Mouse (Mus musculus) MEL (cell line): Measurements from ENCODE around the gene Shf. TPM values are rescaled to one million over a fixed set of nuclear protein-coding genes. Genes with fewer than 3 reads are reported as not detected.

ENCODE experiments used
- DNase-seq: peaks from one replicate; pipeline ENCODE4 v3.0.0; 2011; ENCODE audit warnings: low read depth, low spot score
- H3K27ac ChIP-seq: 2 replicates; pipeline ENCODE4 v1.5.1; 2012; ENCODE audit warnings: low read depth, mild to moderate bottlenecking, control low read depth, low read length, moderate library complexity; ENCODE audit not compliant: control insufficient read depth
- H3K27me3 ChIP-seq, 2 experiments: fragments of 150-350 bp in 1 of 2; sonication (generic) in 1 of 2; 2 replicates each; pipeline ENCODE4 v1.6.1; 2012; ENCODE audit warnings: low read length in 2 of 2, mild to moderate bottlenecking in 2 of 2, improper control_type of control experiment in 1 of 2, moderate library complexity in 1 of 2; ENCODE audit not compliant: insufficient read depth in 2 of 2, control insufficient read depth in 1 of 2
- H3K36me3 ChIP-seq, 2 experiments: 2 replicates each; pipeline ENCODE4 v1.6.1; 2012 to 2014; ENCODE audit warnings: low read length in 2 of 2, improper control_type of control experiment in 1 of 2, inconsistent platforms in 1 of 2, mild to moderate bottlenecking in 1 of 2; ENCODE audit not compliant: insufficient read depth in 2 of 2, control insufficient read depth in 1 of 2
- H3K4me1 ChIP-seq, 2 experiments: fragments of 150-350 bp in 1 of 2; sonication (generic) in 1 of 2; 2 replicates each; pipeline ENCODE4 v1.6.1; 2012; ENCODE audit warnings: low read length in 2 of 2, improper control_type of control experiment in 1 of 2, mild to moderate bottlenecking in 1 of 2; ENCODE audit not compliant: insufficient read depth in 2 of 2, control insufficient read depth in 1 of 2
- H3K4me3 ChIP-seq, 2 experiments: fragments of 150-350 bp in 1 of 2; sonication (generic) in 1 of 2; 2 replicates each; pipeline ENCODE4 v1.5.1; 2012; ENCODE audit warnings: low read depth in 2 of 2, low read length in 2 of 2, mild to moderate bottlenecking in 2 of 2, moderate library complexity in 2 of 2, control low read depth in 1 of 2, improper control_type of control experiment in 1 of 2; ENCODE audit not compliant: control insufficient read depth in 1 of 2, insufficient read depth in 1 of 2
- H3K79me2 ChIP-seq: 2 replicates; pipeline ENCODE4 v1.6.1; 2012; ENCODE audit warnings: mild to moderate bottlenecking, low read length, moderate library complexity; ENCODE audit not compliant: control insufficient read depth, poor library complexity, insufficient read depth
- H3K9ac ChIP-seq: 2 replicates; pipeline ENCODE4 v1.6.1; 2012; ENCODE audit warnings: low read depth, mild to moderate bottlenecking, control low read depth, low read length, moderate library complexity; ENCODE audit not compliant: control insufficient read depth, poor library complexity, severe bottlenecking
- H3K9me3 ChIP-seq: fragments of 150-350 bp; sonication (generic); replicated peaks from 2 replicates; pipeline ENCODE4 v1.6.1; 2012; ENCODE audit warnings: mild to moderate bottlenecking, low read length, improper control_type of control experiment, moderate library complexity; ENCODE audit not compliant: insufficient read depth
- BHLHE40 ChIP-seq: IDR thresholded peaks from 2 replicates; pipeline ENCODE4 v1.6.1; 2012; ENCODE audit warnings: low read depth, mild to moderate bottlenecking, inconsistent platforms, low read length, improper control_type of control experiment, borderline replicate concordance
- CHD1 ChIP-seq: IDR thresholded peaks from 2 replicates; pipeline ENCODE4 v1.6.1; 2012; ENCODE audit warnings: low read depth, mild to moderate bottlenecking, inconsistent platforms, low read length, improper control_type of control experiment
- E2F4 ChIP-seq: IDR thresholded peaks from 2 replicates; pipeline ENCODE4 v1.6.1; 2011; ENCODE audit warnings: low read depth, low read length, improper control_type of control experiment, borderline replicate concordance
- ELF1 ChIP-seq: IDR thresholded peaks from 2 replicates; pipeline ENCODE4 v1.6.1; 2014; ENCODE audit warnings: low read depth, mild to moderate bottlenecking, inconsistent platforms, low read length, improper control_type of control experiment, moderate library complexity
- HCFC1 ChIP-seq: IDR thresholded peaks from 2 replicates; pipeline ENCODE4 v1.6.1; 2012; ENCODE audit warnings: low read depth, mild to moderate bottlenecking, inconsistent platforms, low read length, improper control_type of control experiment, moderate library complexity
- JUND ChIP-seq: IDR thresholded peaks from 2 replicates; pipeline ENCODE4 v1.6.1; 2011; ENCODE audit warnings: low read depth, mild to moderate bottlenecking, improper control_type of control experiment, low read length
- MEF2A ChIP-seq: IDR thresholded peaks from 2 replicates; pipeline ENCODE4 v1.6.1; 2014; ENCODE audit warnings: low read depth, mild to moderate bottlenecking, inconsistent platforms, low read length, improper control_type of control experiment; ENCODE audit not compliant: poor library complexity, insufficient replicate concordance, severe bottlenecking; ENCODE audit errors: extremely low read depth
- MYB ChIP-seq: IDR thresholded peaks from 2 replicates; pipeline ENCODE4 v1.6.1; 2011; ENCODE audit warnings: mild to moderate bottlenecking, low read depth, low read length, improper control_type of control experiment
- NELFE ChIP-seq: IDR thresholded peaks from 2 replicates; pipeline ENCODE4 v1.6.1; 2011; ENCODE audit warnings: low read depth, low read length, improper control_type of control experiment
- NRF1 ChIP-seq: IDR thresholded peaks from 2 replicates; pipeline ENCODE4 v1.6.1; 2014; ENCODE audit warnings: low read depth, mild to moderate bottlenecking, inconsistent platforms, low read length, improper control_type of control experiment, moderate library complexity; ENCODE audit not compliant: poor library complexity, insufficient read depth, severe bottlenecking
- POLR2A ChIP-seq, 2 experiments: IDR thresholded peaks; 2 replicates each; pipeline ENCODE4 v1.6.1; 2011 to 2012; ENCODE audit warnings: low read length in 2 of 2, mild to moderate bottlenecking in 2 of 2, control low read depth in 1 of 2, improper control_type of control experiment in 1 of 2, low read depth in 1 of 2, moderate library complexity in 1 of 2; ENCODE audit not compliant: control insufficient read depth in 1 of 2, insufficient read depth in 1 of 2, poor library complexity in 1 of 2
- POLR2AphosphoS5 ChIP-seq: IDR thresholded peaks from 2 replicates; pipeline ENCODE4 v1.6.1; 2012; ENCODE audit warnings: low read depth, borderline replicate concordance, mild to moderate bottlenecking, inconsistent platforms, low read length, moderate library complexity, mixed read lengths
- RAD21 ChIP-seq: IDR thresholded peaks from 2 replicates; pipeline ENCODE4 v1.6.1; 2011; ENCODE audit warnings: mild to moderate bottlenecking, low read depth, low read length, improper control_type of control experiment
- TBP ChIP-seq: IDR thresholded peaks from 2 replicates; pipeline ENCODE4 v1.8.0; 2011; ENCODE audit warnings: low read depth, low read length, improper control_type of control experiment
- USF1 ChIP-seq: IDR thresholded peaks from 2 replicates; pipeline ENCODE4 v1.6.1; 2014; ENCODE audit warnings: low read depth, mild to moderate bottlenecking, inconsistent platforms, low read length, improper control_type of control experiment, moderate library complexity
- ZMIZ1 ChIP-seq: IDR thresholded peaks from 2 replicates; pipeline ENCODE4 v1.6.1; 2012; ENCODE audit warnings: low read depth, mild to moderate bottlenecking, inconsistent platforms, low read length, improper control_type of control experiment, moderate library complexity
- polyA plus RNA-seq, 2 experiments: library from polyadenylated mRNA; stranded (reverse) in 1 of 2; unstranded in 1 of 2; fragments of >175 nt in 1 of 2; fragments of >200 nt in 1 of 2; gene quantifications; 2 replicates each; pipeline versions ENCODE4 v1.2.1 to v1.2.4; 2012; ENCODE audit warnings: low replicate concordance in 2 of 2, low read depth in 1 of 2; ENCODE audit not compliant: insufficient read length in 2 of 2, insufficient read depth in 1 of 2, missing spikeins in 1 of 2
- total RNA-seq: library from RNA; depleted of rRNA; stranded (reverse); fragments of 300-350 nt; gene quantifications from 2 replicates; pipeline ENCODE4 v1.2.3, GENCODE M21; 2012

The Shf gene
- total and polyA plus RNA-seq, 3 experiments = 4.3 to 9.7 TPM; not detected in 1

GRCm38 (mm10) chr2:122351931-122352329 lies 17.0 kb downstream of the Shf start:
- no peaks in the 10 kb centered on the region for H3K9me3 ChIP-seq
- H3K79me2 ChIP-seq = peaks cover 1% of the 10 kb centered on the region; the same call in 1 of the 2 replicates
- H3K4me3 ChIP-seq = no peak overlapping the region
- no peaks in the 10 kb centered on the region for H3K27me3 ChIP-seq
- no peak overlapping the region for H3K9ac ChIP-seq
- H3K36me3 ChIP-seq = peaks cover 0 to 8% of the 10 kb centered on the region in 2 experiments; a peak in 2 of 4 replicates
- no peak for TF ChIP-seq NRF1
- no peak for TF ChIP-seq POLR2AphosphoS5
- TF ChIP-seq NELFE = no peak
- TF ChIP-seq HCFC1 = no peak
- TF ChIP-seq ZMIZ1 = no peak
- H3K27ac ChIP-seq = no peak overlapping the region
- peaks cover 3 to 4% of the 10 kb centered on the region in 2 experiments for H3K4me1 ChIP-seq
- DNase-seq = no peak

GRCm38 (mm10) chr2:122351156-122351930 lies 17.6 kb downstream of the Shf start:
- H3K4me3 ChIP-seq = no peak overlapping the region
- peaks cover 3 to 4% of the 10 kb centered on the region in 2 experiments for H3K4me1 ChIP-seq
- H3K27ac ChIP-seq = no peak overlapping the region
- H3K27me3 ChIP-seq = no peaks in the 10 kb centered on the region
- H3K36me3 ChIP-seq = peaks cover 0 to 8% of the 10 kb centered on the region in 2 experiments; a peak in 2 of 4 replicates
- TF ChIP-seq NRF1 (no peak), USF1 (no peak), BHLHE40 (no peak), E2F4 (no peak), JUND (no peak), MEF2A (no peak), RAD21 (no peak), NELFE (no peak), ELF1 (no peak), MYB (no peak), TBP (no peak), POLR2A (IDR thresholded peaks at IDR 0.05; ENCODE audit: control insufficient read depth in 1 of 2, insufficient read depth in 1 of 2, low read depth in 1 of 2, low read length in 2 of 2, poor library complexity in 1 of 2) (no peak), CHD1 (no peak)
- TF ChIP-seq, all 39 proteins: peak for 0
- no peak overlapping the region for H3K9ac ChIP-seq
- no peak for DNase-seq
- peaks cover 1% of the 10 kb centered on the region; the same call in 1 of the 2 replicates for H3K79me2 ChIP-seq
- no peaks in the 10 kb centered on the region for H3K9me3 ChIP-seq
